Mouse (Mus musculus) erythroblast, embryonic 14.5 days (primary cell): ENCODE measurements around the gene Tmcc1.

Source experiments
- GATA1 ChIP-seq: IDR thresholded peaks from 2 replicates; pipeline ENCODE4 v1.6.1; 2012; ENCODE audit warnings: low read length, inconsistent platforms, mixed read lengths
- TAL1 ChIP-seq: IDR thresholded peaks from 3 replicates; pipeline ENCODE4 v1.6.1; 2012; ENCODE audit warnings: low read length, inconsistent platforms, mixed read lengths

- no peak for TF ChIP-seq TAL1
- TF ChIP-seq GATA1: no peak
These were observed 145.4 kb downstream of the Tmcc1 start for GRCm38 (mm10) chr6:116047896-116048295.
